Mouse (Mus musculus) cerebellum, adult 2 months (tissue): Measurements from ENCODE around the gene Ptpn14. TPM values are rescaled to one million over a fixed set of nuclear protein-coding genes. Genes with fewer than 3 reads are reported as not detected.

ENCODE experiments used
- DNase-seq, 2 experiments: peaks; one replicate each; pipeline ENCODE4 v3.0.0; 2021
- H3K27ac ChIP-seq: fragments of 200-500 bp; 2 replicates; pipeline ENCODE4 v1.5.1; 2012; ENCODE audit warnings: low read length, control low read depth, inconsistent platforms; ENCODE audit not compliant: insufficient read depth
- H3K27me3 ChIP-seq: fragments of 200-500 bp; 2 replicates; pipeline ENCODE4 v1.6.1; 2012; ENCODE audit warnings: inconsistent platforms, mild to moderate bottlenecking, low read length, moderate library complexity; ENCODE audit not compliant: control insufficient read depth, insufficient read depth
- H3K4me1 ChIP-seq: fragments of 200-500 bp; 2 replicates; pipeline ENCODE4 v1.6.1; 2011; ENCODE audit warnings: low read length; ENCODE audit not compliant: control insufficient read depth, insufficient read depth
- H3K4me3 ChIP-seq: fragments of 200-500 bp; replicated peaks from 2 replicates; pipeline ENCODE3; 2011; ENCODE audit warnings: mild to moderate bottlenecking, low read depth, low read length, control low read depth; ENCODE audit not compliant: insufficient read depth
- CTCF ChIP-seq: fragments of 200-500 bp; IDR thresholded peaks from 2 replicates; pipeline ENCODE4 v1.5.1; 2011; ENCODE audit warnings: low read depth, mild to moderate bottlenecking, control low read depth, low read length, moderate library complexity, borderline replicate concordance; ENCODE audit not compliant: insufficient read depth
- POLR2A ChIP-seq: fragments of 200-500 bp; IDR thresholded peaks from 2 replicates; pipeline ENCODE4 v1.6.1; 2011; ENCODE audit warnings: low read length, control low read depth, borderline replicate concordance; ENCODE audit not compliant: insufficient read depth
- WGBS: fragments of 180-500 bp; shearing (Covaris S2); methylation state at CpG from one replicate; pipeline ENCODE4 v1.1.7; 2018; 5-methylcytosine and 5-hydroxymethylcytosine counted together
- polyA plus RNA-seq: library from polyadenylated mRNA; depleted of rRNA; stranded (reverse); fragments of >200 nt; gene quantifications from 2 replicates; pipeline ENCODE4 v1.2.3, GENCODE M21; 2012

Ptpn14 gene
- polyA plus RNA-seq, 1 experiment: 1.4 TPM

DNA sequence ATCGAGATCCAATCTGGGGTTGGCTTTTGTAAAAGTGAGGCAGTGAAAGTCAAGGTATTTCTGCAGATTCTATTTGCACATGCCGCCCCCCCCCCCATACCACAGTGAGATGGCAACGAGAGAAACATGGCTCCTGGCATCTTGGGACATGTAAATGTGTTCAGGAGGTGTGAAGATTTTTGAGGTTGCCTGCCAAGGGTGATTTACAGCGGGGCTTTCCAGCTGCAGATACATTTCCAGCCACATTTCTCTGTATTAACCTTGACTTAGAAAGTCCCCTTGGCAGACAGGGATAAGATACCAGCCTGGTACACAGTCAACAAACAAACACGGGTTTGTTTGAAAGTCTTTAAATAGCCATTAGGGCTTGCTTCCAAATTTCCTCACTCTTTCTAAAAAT is 96.4 kb downstream of the Ptpn14 start:
- TF ChIP-seq CTCF: no peak
- no peak for TF ChIP-seq POLR2A
- no peak for DNase-seq
- H3K4me1 ChIP-seq: no peaks in the 10 kb centered on the region
- H3K27me3 ChIP-seq: no peaks in the 10 kb centered on the region
- 46% methylated on average over 5 of the region's 5 CpGs for whole genome bisulfite sequencing
- H3K27ac ChIP-seq: no peak overlapping the region
- H3K4me3 ChIP-seq: no peak overlapping the region

DNA sequence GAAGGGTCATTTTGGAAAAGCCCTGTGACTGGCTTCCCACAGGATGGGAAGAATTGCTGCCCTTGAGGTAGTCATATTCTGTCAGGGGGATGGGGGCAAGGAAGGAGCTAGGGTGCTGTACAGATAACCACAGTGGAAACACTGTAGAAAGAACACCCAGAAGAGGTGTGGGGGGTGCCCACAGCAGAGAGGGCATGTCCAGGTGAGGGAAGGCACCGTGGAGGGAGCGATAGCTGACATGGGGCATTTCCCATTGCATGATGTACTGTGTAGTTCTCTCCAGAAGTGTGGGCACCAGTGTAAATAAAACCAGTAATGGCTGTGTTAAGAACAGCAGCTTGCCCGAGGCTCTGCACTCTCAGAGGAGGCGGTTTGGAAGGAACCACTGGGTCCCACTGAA is 102.3 kb downstream of the Ptpn14 start:
- Histone ChIP-seq H3K27ac (no peak overlapping the region), H3K27me3 (no peaks in the 10 kb centered on the region), H3K4me3 (no peak overlapping the region), H3K4me1 (no peaks in the 10 kb centered on the region)
- no peak for DNase-seq
- WGBS: 63% methylated on average over 4 of the region's 4 CpGs
- TF ChIP-seq POLR2A (no peak), CTCF (no peak)

DNA sequence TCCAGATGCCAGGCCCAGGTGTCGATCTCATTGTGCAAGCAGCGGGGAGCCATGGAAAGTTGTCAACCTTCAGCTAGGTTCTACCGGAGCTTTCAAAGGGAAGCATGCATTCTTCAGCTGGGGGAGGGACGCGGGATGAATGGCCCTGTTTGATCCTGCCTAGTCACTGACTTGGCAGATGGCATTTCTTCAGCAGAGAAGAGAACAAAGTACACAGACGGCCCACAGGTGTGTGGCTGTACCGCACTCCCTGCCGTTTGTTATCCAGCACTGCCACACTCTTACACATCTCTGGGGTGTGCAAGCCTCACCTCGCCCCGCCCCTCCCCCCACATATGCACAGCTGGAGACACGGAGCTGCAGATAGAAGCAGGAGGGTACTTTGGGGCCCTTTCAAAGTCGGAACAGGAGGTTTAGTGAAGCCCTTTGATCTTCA is 102.7 kb downstream of the Ptpn14 start:
- H3K4me3 ChIP-seq: no peak overlapping the region
- WGBS: 19% methylated on average over 12 of the region's 12 CpGs
- DNase-seq: no peak
- H3K4me1 ChIP-seq: no peaks in the 10 kb centered on the region
- no peak overlapping the region for H3K27ac ChIP-seq
- no peak for TF ChIP-seq POLR2A
- no peak for TF ChIP-seq CTCF
- no peaks in the 10 kb centered on the region for H3K27me3 ChIP-seq

DNA sequence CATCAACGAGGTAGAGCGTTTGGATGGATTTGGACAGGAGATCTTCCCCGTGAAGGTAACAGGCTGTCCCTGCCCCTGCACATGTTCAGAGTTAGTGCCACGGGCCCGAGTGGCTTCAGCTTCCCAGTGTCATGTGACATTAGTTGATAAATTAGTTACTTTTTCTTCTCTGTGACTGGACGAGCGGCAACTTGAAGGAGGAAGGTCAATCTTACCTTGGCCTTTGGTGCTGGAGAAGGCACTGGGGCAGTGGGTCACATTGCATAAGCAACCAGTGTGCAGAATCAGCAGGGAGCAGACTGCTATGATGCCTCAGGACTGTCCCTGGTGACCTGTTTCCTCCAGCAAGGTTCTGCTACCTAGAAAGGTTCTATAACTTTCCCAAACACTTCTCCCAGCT is 105.3 kb downstream of the Ptpn14 start:
- TF ChIP-seq POLR2A: no peak
- no peak for TF ChIP-seq CTCF
- no peaks in the 10 kb centered on the region for H3K27me3 ChIP-seq
- no peak overlapping the region for H3K4me3 ChIP-seq
- DNase-seq: no peak
- WGBS: 83% methylated on average over 7 of the region's 7 CpGs
- H3K4me1 ChIP-seq: no peaks in the 10 kb centered on the region
- no peak overlapping the region for H3K27ac ChIP-seq

DNA sequence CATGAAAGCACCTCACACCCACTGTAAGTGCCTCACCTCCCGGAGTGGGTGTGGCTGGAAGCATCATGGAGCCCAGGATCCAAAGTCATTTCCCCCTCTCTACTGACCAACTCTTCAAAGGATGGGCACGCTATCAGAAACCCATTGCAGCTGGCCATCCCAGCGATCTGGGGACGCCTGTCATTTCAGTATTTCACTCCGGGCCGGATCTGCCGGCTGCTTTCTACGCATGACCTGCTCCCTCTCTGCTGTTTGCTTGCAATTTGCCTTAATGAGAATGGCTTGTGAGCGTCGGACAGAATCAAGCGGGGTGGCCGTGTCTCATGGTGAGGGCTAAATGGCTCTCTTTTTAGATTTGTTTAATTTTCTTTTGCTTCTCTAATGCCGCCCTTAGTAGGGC is 106.1 kb downstream of the Ptpn14 start:
- DNase-seq: no peak
- H3K4me1 ChIP-seq: no peaks in the 10 kb centered on the region
- 31% methylated on average over 13 of the region's 13 CpGs for WGBS
- TF ChIP-seq POLR2A: no peak
- TF ChIP-seq CTCF: no peak
- H3K4me3 ChIP-seq: no peak overlapping the region
- H3K27me3 ChIP-seq: no peaks in the 10 kb centered on the region
- no peak overlapping the region for H3K27ac ChIP-seq

DNA sequence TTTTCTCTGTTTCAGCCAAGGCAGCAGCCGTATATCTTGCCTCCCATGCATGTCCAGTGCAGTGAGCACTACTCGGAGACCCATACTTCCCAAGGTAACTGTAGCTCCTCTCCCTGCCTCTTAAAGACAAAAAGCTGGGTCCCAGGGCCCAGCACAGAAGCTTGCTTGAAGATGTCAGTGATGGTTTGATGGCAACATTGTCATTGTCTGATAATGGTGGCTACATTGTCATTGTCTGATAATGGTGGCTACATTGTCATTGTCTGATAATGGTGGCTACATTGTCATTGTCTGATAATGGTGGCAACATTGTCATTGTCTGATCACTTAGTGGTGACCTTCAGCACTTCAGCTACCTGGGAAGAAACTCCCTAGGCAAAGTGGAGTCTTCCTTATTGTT is 118.3 kb downstream of the Ptpn14 start:
- DNase-seq: no peak
- no peaks in the 10 kb centered on the region for H3K4me1 ChIP-seq
- 100% methylated on average over 2 of the region's 2 CpGs for WGBS
- H3K27ac ChIP-seq: no peak overlapping the region
- H3K27me3 ChIP-seq: no peaks in the 10 kb centered on the region
- TF ChIP-seq CTCF: no peak
- no peak for TF ChIP-seq POLR2A
- no peak overlapping the region for H3K4me3 ChIP-seq

DNA sequence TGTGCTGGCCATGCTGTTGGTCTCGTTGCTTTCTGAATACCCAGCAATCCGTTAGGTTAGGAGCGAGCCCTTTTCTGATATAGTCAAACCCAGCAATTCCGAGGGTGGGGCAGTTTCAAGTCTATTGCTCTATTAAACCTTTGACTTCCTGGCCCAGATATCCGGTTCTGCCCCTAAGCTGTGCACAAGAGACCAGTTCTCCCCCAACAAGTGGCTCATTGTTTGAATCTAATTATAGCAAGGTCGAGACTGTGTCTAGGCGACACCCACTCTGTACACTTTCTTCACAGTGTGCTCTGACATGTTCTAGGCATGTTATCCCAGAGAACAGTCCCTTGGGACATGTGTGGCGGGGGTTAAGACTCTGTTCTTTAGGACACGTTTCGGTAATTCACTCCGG is 121.5 kb downstream of the Ptpn14 start:
- 84% methylated on average over 11 of the region's 11 CpGs for WGBS
- TF ChIP-seq CTCF (no peak), POLR2A (no peak)
- Histone ChIP-seq H3K27me3 (no peaks in the 10 kb centered on the region), H3K4me1 (no peaks in the 10 kb centered on the region), H3K4me3 (no peak overlapping the region), H3K27ac (no peak overlapping the region)
- DNase-seq: no peak

DNA sequence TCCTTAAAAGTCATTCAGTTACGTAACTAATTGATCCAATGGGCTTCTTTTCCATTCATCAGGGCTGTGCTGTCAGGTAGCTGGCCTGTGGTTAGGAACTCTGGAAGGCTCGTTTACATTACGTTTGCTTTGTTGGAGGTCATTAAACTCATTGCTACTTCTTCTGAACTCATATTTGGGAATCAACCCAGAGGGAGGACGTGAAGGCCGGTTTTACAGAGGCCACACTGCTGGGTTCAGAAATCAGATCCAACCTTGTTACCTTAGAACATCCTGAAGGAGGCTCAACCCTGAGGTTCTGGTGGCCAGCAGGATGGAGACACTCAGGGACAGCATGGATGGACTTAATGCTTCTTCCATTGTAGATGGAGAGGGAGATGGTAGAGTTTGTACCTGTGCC is 124.0 kb downstream of the Ptpn14 start:
- Histone ChIP-seq H3K4me3 (no peak overlapping the region), H3K27me3 (no peaks in the 10 kb centered on the region), H3K4me1 (no peaks in the 10 kb centered on the region), H3K27ac (no peak overlapping the region)
- 90% methylated on average over 5 of the region's 5 CpGs for WGBS
- TF ChIP-seq POLR2A (no peak), CTCF (no peak)
- no peak for DNase-seq
